Mouse (Mus musculus) lung, postnatal 0 days (tissue): ENCODE data around the gene Kcnk13.

Source experiments
- CTCF ChIP-seq: IDR thresholded peaks from 2 replicates; pipeline ENCODE4 v1.5.1; 2016; ENCODE audit warnings: antibody characterized with exemption, mild to moderate bottlenecking
- EP300 ChIP-seq: IDR thresholded peaks from 2 replicates; pipeline ENCODE4 v1.6.1; 2016; ENCODE audit warnings: antibody characterized with exemption, mild to moderate bottlenecking, control low read depth

- TF ChIP-seq CTCF (no peak), EP300 (no peak)
These were observed 61.4 kb downstream of the Kcnk13 start for GRCm38 (mm10) chr12:100025675-100026074.
